Mouse (Mus musculus) neutrophil, adult 83 days (primary cell): ENCODE results near the gene Cdk12. TPM values are rescaled to one million over a fixed set of nuclear protein-coding genes. Genes with fewer than 3 reads are reported as not detected.

ENCODE experiments used
- total RNA-seq, 2 experiments: library from RNA; stranded (reverse); gene quantifications; one replicate each; pipeline ENCODE4 v1.2.4; 2023

Cdk12 gene
- total RNA-seq = 10 to 100 TPM; 69.7 to 77.0 TPM

DNA sequence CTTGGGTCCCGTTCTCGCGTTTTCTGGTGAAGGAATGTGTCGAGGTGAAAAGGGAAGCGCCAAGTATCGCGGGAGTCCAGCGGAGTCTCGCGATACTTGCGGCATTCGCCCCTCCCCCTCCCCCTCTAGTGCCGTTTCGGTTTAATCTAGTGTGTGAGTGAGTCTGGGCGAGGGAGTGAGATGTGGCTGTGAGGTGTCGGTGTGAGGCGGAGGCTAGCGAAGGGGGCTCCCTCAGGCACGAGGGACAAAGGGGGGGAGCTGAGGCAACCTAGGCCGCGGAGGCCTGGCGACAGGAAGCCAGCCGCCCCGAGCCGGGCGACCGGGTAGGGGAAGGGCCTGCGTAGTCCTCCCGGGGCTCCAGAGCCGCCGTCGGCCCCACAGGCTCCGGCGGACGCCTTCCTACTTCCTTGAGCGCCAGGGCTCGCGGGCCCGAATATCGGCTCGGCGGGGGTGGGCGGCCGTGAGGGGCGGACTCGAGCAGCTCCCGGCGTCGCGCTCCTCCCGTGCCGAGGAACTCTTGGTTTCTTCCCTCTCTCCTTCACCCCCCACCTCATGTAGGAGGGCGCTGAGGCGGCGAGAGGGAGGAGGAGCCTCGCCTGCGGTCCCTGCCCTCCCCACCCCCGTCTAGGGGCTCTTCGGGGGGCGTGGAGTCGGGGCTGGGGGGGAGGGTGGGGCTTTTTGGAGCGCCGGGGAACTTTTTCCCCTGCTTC, at the start of gene Cdk12:
Gene Cdk12 (plus strand): TSS at position 419 of the 710 bp plus-strand sequence.

DNA sequence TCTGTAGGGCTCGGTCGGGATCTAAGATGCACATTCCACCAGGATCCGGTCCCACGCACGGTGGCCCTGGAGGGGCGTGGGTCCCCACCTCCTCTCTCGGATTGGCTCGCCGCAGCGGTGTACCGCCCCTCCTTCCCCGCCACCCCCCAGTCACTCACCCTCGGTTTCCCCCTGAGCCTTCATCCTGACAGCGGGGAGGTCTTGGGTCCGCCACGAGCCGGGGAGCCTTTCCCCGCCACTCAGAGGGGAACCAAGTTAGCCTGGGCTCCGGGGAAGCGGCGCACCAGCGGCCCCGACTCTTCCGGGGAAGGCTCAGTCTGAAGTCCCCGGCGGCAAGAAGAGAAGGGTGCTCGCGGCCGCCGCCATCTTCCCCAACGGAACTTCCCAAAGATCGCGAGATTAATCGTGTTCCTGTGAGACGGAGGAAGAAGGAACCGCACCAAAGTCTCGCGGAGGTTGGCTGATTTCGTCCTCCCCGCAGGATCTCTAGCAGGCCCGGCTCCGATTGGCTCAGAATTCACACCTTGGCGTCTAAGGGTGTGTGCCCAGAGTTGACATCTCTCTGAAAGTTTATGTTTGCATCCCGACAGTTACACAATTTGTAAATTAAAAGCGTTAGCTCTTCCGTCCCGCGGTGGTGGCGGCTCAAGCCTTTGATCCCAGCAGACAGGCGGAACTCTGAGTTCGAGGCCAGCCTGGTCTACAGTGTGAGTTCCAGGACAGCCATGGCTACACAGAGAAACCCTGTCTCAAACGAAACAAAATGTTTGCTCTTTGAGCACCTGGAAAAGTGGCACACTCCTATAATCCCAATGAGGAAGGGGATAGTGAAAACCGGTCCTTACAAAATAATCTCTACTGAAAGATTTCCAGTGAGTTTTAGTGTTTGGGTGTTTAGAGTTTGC, 9.7 kb upstream of the Cdk12 start, which contains the start of gene Med1:
Gene Med1 (minus strand): TSS at position 393 of the 905 bp plus-strand sequence.

Other genes with a start within 250 kb of the Cdk12 start
- 10 to 100 TPM; 10.2 to 11.1 TPM for gene Plxdc1, start 216.6 kb upstream of the Cdk12 start, total RNA-seq
- 10 to 100 TPM; 25.0 to 28.2 TPM for gene Arl5c, start 206.9 kb upstream of the Cdk12 start, total RNA-seq
- 1 to 10 TPM; 1.4 to 1.5 TPM for gene Cacnb1, start 180.0 kb upstream of the Cdk12 start, total RNA-seq
- 100 to 1,000 TPM; 699 to 703 TPM for gene Rpl19, start 176.3 kb upstream of the Cdk12 start, total RNA-seq
- gene Stac2, start 149.6 kb upstream of the Cdk12 start, total RNA-seq = not detected
- 10 to 100 TPM; 25.3 to 28.0 TPM for gene Fbxl20, start 52.7 kb upstream of the Cdk12 start, total RNA-seq
- 10 to 100 TPM; 34.2 to 40.5 TPM for gene Med1, start 9.8 kb upstream of the Cdk12 start, total RNA-seq
- gene Neurod2, start 126.6 kb downstream of the Cdk12 start, total RNA-seq = not detected
- not detected for gene Ppp1r1b, start 145.3 kb downstream of the Cdk12 start, total RNA-seq
- 10 to 100 TPM; 50.6 to 53.9 TPM for gene Stard3, start 155.3 kb downstream of the Cdk12 start, total RNA-seq
- under 1 TPM in 1 of 2 experiments, not detected in 1; 0.50 TPM for gene Tcap, start 180.8 kb downstream of the Cdk12 start, total RNA-seq
- not detected for gene Pnmt, start 183.4 kb downstream of the Cdk12 start, total RNA-seq
- 1 to 10 TPM; 2.3 to 3.6 TPM for gene Pgap3, start 197.4 kb downstream of the Cdk12 start, total RNA-seq
- gene Erbb2, start 209.4 kb downstream of the Cdk12 start, total RNA-seq = under 1 TPM in 1 of 2 experiments, not detected in 1; 0.13 TPM
- gene Mien1, start 235.9 kb downstream of the Cdk12 start, total RNA-seq = 10 to 100 TPM; 36.4 to 39.4 TPM
- not detected for gene Grb7, start 243.3 kb downstream of the Cdk12 start, total RNA-seq